Mouse (Mus musculus): ENCODE measurements at regions not wholly inside any gene's neighbourhood (a gene's known extent, or its start where the extent isn't known, plus 50 kb on each side); places are given as distances from the start of the nearest gene placed in this dataset.

DNA sequence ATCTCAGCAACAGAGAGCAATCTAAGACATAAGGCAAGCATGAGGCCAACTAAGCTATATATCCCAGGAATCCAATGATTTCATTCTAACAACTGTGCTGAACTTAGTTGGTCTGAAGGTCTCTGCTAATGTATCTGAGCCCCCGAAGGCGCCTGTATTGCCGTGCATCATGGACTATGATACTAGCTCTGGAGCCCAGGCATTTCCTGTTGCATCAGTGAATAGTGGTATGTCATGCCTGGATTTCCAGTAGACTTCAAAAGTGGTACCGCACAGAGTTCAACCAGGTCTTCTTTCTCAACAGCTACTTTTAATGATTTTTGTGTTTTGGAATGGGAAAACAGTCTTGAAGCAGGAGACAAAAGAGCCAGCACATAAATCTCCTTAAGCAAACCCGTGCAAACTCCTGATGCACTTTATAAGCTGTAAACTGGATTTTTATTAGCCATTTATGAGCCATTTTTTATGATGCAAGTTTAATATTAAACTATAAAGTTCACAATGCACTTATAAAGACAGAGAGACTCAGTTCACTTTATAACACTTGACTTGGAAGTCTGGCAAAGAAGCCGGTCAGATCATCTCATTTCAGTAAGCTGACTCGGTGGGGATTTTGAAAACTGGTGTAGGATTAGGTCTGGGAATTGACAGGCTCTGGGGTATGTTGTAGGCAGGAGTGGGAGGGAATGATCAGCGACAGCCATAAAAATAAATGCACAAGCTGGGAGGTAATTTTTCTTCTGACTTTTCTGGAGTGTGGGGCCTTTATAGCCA is 646.8 kb upstream of the Auts2 start:
- DNase-seq, result no peak

DNA sequence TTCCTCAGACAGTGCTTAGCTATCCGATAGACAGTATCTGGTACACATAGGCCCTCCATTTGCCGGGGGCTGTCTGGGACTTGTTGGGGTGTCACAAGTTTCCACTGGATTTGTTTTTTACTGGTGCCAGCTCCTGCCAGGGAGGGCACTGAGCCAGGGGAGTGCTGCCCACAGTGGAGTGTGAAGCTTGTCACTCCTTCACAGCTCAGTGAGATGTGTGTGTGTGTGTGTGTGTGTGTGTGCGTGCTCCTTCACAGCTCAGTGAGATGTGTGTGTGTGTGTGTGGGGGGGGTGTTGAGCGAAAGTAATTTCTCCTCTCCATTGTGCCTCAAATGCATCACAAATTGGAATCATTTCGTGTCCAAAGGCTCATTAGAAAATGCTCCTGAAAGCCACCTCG is 632.5 kb upstream of the Auts2 start:
- DNase-seq, result peak; percentile 49

DNA sequence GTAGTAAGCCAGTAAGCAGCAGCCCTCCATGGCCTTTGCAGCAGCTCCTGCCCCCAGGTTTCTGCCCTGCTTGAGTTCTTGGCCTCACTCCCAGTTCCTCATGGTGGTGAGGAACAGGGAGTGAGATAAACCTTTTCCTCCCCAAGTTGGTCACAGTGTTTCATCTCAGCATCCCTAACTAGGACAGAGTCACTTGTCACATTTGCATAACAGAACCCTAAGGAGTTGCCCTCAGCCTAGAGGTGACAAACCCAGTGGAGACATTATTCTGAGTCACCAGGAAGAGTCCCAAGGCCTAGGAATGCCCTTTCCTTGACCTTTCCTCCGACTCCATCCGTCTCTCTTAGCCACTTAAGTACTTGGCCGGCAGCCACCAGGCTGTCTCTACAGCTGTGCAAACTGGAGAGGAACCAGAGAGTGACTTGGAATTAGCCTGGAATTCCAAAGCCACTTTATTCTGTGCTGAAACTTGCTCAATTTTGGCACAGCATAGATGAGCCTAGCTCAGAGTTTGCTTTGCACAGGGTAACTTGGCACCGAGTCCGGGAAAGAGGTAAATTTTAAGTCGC is 630.1 kb upstream of the Auts2 start:
- DNase-seq, result peak; percentile 29

DNA sequence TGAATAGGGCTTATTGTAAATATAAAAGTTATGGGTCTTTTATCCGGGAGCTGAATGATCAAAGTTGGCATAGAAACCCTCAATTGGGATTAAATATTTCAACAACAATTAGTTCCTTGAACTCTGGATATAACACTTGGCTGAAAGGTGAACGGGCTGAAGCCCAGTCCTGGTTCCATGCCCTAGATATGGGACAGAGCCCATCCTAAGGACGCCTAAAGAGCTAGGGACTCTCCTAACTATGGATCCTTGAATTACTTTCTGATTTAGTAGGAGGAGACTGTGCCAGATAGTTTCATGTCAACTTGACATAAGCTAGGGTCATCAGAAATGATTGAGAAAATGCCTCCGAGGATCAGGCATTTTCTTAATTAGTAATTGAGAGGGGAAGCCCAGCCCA is 629.5 kb upstream of the Auts2 start:
- DNase-seq, result no peak

DNA sequence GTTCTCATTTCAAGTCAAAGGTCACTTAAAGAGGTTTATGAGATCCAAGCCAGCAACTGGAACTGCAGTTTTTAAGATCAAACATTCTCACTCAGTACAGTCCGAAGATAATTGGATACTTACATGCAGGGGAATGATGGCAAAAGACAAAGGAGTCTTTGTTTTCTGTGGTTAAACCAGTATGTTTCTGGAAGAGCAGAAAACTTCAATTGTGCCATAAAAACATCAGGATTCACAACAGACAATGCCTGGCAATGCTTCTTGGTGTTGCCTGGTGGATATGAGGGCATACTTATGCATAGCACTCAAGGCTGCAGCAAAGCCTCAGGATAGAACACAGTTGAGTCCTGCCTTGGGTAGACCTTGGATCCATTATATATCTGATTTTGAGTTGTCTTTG is 628.1 kb upstream of the Auts2 start:
- DNase-seq, result no peak

DNA sequence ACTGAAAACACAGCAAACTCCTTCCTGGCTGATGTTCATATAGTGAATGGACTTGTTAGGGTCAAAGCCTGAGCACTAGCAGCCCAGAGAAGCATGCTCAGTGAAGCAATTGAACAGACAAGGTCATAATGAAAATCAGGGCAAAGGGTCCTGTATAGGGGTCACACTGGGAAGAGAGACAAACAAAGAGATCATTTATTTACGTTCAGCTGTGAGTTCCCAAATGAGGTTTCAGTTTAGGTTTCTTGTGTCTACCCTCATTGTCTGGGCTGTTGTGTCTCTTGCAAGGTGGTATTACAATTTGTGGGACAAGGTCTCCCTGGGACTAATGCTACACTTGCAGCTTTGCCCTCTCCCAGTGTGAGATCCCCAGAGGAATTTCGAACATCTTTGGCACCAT is 624.4 kb upstream of the Auts2 start:
- DNase-seq, result no peak

DNA sequence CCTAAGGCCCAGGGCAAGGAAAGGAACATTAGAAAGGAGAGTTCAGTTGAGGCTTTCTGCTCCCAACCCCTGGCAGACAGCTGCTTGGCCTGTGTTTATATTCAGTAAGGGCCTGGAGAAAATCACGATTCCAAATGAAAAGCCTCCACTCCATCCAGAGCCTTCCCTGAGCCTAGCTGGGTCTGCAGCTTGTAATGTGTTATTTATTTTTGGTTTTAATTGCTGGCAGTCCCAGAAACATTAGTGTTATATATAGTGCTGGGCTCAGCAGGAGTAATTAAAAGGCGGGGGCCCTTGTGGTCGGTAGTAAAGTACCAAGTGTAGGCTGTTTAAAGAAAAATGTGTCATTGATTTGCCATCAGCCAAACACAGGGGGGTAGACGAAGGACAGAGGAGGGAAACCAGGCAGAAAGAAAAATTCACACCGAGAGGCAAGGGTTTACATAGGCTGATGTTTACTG is 623.9 kb upstream of the Auts2 start:
- DNase-seq, result no peak

DNA sequence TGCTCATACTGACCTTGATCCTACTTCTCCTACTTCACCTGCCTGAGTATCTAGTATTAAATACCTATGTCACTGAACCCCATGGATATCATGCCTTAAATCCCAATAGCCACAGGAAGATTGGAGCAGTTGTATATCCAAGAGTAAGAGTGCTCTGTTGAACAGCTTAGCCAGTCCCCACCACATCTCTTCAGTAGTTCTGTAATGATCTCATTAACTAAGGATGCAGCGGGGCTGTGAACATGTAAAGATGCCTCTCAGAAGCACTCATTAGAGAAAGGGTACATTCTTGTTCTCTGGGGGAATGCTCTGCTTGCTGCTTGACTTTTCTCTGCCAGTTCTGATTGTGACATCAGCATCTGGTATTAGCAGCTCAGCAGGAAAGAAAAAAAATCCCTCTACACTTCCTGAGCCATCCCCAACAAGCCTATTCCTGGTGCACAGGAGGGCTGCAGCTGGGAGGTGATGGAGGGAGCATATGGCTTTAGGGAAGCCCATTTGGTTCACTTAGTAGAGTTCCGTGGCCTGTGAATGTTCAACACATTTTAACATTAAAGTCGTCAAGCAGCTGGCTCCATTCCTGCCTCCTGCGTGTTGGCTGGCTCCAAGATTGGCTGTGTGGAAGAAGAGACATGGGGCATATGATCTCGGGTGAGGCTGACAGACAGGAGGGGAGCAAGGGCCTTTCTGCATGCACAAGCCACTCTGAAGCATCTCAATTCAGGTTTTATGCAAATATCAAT is 613.1 kb upstream of the Auts2 start:
- peak; percentile 29 for DNase-seq

DNA sequence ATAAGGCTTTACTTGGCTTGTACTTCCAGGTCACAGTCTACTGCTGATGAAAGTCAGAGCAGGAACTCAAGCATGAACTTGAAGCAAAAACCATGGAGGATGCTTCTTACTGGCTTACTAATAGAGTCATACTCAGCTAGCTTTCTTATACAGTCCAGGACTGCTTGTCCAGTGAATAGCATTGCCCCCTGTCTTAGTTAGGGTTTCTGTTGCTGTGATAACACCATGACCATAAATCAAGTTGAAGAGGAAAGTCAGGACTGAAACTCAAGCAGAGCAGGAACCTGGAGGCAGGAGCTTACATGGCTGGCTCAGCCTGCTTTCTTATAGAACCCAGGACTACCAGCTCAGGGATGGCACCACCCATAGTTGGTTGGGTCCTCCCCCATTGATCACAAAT is 602.9 kb upstream of the Auts2 start:
- DNase-seq, result no peak

DNA sequence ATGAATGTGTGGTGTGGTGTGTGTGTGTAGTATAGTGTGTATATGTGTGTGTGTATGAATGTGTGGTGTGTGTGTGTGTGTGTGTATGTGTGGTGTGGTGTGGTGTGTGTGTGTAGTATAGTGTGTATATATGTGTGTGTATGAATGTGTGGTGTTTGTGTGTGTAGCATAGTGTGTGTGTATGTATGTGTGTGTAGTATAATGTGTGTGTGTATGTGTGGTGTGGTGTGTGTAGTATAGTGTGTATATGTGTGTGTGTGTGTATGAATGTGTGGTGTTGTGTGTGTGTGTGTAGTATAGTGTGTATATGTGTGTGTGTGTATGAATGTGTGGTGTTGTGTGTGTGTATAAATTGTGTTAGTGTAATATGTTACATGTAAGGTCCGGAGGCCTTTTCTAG is 600.5 kb upstream of the Auts2 start:
- no peak for DNase-seq

DNA sequence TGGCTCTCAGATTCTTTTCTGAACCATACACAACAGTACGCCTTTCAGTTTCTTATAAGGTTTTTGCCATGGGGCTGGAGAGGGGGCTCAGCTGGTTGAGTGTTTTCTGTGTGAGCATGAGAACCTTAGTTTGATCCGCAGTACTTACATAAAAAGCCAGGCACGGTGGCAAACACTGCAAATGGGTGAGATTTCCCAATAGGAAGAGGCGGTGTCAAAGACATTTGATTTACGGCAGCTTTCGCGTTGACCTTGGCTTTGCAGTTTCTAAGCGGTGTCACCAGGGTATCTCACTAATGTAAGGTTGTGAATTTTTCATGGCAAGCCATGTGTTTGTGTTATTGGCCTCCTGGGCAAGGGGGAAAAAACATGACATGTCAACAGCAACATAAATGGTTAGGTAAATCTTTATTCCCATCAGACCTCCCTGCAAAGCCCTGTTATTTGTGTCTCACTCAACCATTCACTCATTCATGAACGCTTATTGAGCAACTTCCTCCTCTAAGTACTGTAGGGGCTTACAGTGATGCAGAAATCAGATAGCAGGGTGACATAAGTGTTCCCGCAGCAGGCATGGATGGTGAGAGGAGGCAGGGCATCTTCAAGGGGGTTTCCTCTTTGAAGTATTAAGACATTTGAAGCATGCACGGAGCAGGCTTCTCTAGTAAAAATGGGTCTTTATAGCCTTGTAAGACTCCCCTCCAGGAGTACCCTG is 599.4 kb upstream of the Auts2 start:
- DNase-seq, result no peak

DNA sequence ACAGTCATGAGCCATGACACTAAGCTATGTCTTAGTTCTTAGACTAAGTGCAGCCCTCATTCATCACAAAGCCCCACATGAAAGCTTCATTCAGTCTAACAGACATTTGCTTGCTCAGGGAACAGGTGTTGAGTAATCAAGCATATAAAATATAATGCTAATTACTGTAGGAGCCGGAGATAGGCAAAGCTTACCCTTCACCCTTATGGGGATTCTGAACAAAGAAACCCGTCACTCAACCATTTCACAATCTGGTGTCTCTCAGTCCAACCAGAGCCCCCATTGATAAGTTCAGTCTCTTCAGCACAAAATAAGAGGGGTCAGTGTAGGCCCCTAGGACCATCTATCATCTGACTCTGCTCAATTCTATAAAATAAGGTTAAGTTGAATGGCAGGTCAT is 587.9 kb upstream of the Auts2 start:
- DNase-seq, result no peak

DNA sequence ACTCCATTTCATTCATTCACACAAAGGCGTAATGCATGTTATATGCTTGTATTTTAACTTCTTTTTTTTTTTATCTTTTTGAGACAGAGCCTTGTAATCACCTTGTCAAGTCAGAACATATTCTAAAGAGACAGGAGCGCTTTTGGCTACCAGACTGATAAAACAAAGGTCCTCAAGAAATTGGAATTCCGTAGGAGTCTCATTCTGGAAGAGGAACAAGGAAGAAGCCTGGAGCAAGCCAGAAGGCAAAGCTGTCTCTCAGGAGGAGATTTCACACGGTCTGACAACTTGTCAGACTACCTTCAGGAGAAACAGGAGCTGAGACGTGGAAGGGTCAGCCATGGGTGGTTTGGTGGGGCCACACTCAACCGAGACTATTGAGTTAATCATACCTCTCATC is 587.2 kb upstream of the Auts2 start:
- no peak for DNase-seq

DNA sequence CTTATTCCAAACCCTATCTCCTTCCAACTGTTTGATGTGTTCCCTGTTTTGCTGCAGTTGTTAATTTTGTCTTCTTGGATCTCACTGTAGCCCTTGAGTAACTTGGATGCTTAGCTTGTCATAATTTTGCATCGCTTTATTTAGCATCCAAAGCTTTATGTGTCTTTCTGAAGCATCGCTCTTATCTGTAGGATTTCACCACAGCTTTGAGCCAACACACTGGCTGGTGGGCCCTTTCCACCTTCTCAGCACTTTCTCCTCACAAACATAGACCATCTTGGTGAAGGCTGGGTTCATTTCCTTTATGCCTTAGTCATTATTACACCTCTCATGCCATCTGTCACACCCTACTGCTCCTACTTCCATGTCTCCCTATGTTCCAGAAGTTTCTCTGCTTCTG is 581.1 kb upstream of the Auts2 start:
- DNase-seq, result no peak

DNA sequence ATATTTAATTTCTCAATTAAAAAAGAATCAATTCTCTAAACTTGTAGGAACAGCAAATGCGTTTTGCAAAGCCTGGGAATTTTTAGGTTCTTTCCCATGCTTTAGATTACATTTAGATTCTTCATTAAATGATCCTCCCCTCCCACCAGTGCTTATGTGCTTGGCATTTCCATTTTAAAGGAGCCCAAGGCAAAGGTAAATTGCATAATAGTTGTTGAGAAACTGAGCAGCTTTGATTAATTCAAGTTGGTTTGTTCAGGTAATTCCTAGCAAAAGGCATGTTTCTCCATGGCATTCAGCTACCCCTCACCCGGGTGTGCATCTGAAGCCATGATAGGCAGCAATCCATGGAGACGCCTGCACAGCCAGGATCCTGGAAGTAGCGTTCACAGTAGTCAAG is 570.8 kb upstream of the Auts2 start:
- no peak for DNase-seq

DNA sequence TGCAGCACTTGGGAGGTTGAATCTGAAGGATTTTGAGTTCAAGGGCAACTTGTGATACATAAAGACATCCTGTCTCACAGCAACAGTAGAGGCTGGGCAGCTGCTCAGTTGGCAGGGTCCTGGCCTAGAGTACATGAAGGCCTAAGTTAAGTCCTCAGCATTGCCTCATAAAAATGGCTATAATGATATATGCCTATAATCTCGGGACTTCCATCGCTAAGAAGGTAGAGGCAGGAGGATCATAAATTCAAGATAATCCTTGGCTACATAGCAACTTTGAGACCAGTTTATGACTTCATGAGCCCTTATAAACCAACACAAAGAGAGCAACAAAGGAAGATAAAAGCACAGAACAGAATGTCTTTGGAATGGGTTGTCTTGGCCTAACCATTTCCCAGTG is 570.0 kb upstream of the Auts2 start:
- no peak for DNase-seq

DNA sequence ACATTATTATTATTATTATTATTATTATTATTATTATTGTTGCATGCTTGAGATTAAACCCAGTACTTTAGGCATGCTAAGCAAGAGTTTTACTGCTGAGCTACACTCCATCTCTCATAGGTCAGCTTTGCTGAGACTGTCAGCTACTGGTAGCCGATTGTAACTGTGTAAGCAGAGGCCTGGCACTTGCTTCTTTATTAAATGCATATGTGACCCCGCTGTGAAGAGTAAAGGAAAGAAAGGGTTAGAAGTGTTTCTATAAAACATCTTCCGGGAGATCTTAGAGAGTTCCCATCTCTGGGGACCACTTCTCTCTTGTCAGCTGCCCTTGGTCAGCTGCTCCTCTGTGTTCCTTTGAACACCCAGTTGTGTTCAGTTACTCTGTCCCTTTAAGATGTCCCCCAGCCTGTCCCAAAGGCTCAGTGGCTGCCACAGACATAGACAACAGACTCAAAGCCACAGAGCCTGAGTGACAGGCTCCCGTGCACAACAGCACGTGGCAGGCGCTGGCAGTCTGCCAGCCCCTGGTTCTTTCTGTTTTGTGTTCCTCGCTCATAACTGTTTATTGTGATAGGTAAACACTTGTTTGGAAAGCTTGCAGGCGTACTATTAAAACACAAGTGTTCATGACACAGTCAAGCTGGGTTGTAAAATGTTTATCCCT is 563.7 kb upstream of the Auts2 start:
- DNase-seq, result peak; percentile 52

DNA sequence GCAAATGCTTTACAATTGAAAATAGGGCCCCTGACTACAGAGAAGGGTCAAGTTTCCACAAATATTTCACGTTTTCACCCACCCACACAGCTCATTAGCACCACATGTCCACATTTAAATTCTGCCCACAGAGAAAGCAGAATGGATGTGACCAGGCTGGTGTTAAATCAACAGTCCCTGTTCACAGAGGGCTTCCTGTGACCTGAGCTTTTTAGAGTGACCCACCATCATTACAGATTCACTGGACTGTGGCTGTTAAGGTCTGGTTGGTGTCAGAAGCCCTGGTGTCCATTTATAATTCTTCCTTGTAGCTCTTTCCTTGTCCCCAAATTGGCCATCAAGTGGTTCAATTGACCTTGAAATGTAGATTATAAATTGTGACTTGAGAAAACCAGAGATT is 553.2 kb upstream of the Auts2 start:
- no peak for DNase-seq

DNA sequence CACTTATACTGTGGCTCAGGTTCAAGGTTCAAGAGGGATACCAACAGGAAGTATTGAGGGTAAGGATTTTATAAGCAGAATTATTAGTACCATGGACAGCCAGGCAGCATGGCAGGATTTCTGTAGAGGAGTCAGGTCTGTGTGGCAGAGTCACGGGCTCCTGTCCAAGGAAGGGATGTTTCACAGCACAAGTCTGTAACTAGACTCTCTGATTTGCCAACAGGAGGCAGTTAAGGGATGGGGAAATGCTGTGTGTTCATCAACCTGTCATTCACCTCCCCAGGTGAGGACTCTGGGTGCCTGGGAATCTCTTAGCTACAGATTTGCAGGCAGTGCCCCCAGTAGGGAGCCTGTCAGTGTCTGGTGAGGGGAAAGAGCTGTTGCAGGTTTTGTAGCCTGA is 541.7 kb upstream of the Auts2 start:
- DNase-seq, result no peak

DNA sequence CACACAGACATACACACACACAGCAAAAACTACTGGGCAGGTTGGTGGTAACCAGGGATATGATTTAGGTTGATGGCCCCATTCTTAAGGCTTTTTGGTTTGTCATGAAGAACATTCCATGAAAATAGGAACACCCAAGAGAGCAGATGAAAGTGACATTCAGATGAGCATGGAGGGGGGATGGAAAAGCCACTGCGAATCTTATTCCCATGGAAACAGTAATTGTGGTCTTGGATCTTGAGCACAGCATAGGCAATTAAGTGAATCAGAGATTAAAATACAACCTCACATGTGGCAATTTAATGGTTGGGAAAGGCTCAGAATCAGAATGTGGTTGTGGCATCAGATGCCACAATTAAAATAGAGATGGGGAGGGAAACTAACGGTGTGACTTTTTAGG is 537.6 kb upstream of the Auts2 start:
- DNase-seq, result no peak

DNA sequence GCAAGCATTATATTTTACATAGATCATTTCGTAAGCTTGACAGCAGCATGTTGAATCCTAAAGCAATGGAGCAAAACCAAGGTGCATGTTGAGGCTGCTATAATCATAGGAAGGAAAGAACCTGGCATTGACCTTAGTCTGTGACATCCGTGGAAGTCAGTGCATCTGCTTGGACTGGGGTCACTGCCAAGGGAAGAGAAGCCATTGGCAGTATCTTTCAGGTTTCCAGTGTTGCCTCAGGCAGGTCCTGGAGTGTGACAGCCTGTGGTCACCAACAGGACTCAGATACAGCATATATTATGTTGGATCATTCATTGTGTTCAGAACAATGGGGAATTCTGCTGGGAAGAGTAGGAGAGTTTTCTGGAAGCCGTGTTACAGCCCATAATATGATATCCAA is 535.8 kb upstream of the Auts2 start:
- DNase-seq, result no peak

DNA sequence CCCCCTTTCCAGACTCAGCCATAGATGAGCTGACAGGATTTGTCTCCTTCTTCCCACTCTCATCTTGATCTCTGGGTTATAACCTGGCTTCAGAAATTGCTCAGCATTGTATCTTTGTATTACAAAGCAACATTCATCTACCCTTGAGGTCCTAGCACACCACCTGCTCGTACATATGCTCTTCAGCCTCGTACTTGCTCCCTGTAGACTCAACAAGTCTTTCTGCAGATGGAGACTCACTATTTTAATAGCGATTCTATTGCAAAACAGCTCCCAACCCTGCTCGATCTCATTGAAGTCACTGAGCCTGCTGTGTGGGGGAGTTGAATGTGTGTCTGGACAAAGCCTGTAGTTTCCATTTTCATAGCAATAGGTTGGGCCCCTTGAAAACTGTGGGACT is 535.2 kb upstream of the Auts2 start:
- DNase-seq, result no peak

DNA sequence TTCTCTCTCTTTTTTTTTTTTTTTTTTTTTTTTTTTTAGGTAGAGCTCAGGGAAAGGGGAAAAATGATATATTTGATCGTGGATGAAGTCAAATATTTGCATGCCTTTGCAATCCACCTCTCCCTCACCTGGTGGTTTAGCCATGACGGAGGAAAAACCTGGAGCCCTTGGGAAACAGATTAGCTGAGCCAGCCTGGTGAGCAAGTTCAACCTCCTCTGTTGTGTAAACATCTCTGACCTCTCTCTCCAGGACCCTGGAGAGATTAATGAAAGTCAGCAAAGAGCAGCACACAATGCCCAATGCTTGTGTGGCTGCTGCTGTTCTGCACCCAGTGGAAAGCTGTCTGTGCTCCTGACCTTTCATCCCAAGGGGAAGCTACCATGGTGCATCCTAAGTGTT is 530.2 kb upstream of the Auts2 start:
- DNase-seq, result no peak

All from right cerebral cortex, postnatal 4 days (tissue).